Mouse (Mus musculus) retina, postnatal 1 day (tissue): ENCODE data around the gene Arrdc2.
"Not testable (repeated sequence)": the region's sequence is repeated elsewhere in the genome, so short reads cannot be mapped to it uniquely, and the experiment has no call there.

Source experiments
- DNase-seq: peaks from one replicate; pipeline ENCODE4 v3.0.0-alpha.2; 2012

The Arrdc2 gene

GRCm38 (mm10) chr8:70838654-70839407, 689 bp downstream of the Arrdc2 start:
- DNase-seq, result no peak

- no peak for DNase-seq
These were observed 2.9 kb downstream of the Arrdc2 start for GRCm38 (mm10) chr8:70836666-70837065.

- no peak for DNase-seq
These were observed 5.4 kb downstream of the Arrdc2 start for GRCm38 (mm10) chr8:70834071-70834470.

- no peak for DNase-seq
These were observed 6.0 kb downstream of the Arrdc2 start for GRCm38 (mm10) chr8:70833520-70833919.

- DNase-seq, result no peak
These were observed 6.5 kb downstream of the Arrdc2 start for GRCm38 (mm10) chr8:70833018-70833482.

- DNase-seq, result no peak
These were observed 7.1 kb downstream of the Arrdc2 start for GRCm38 (mm10) chr8:70832371-70832770.

- no peak for DNase-seq
These were observed 8.0 kb downstream of the Arrdc2 start for GRCm38 (mm10) chr8:70831517-70831916.

- no peak for DNase-seq
These were observed 11.7 kb downstream of the Arrdc2 start for GRCm38 (mm10) chr8:70827796-70828195.

GRCm38 (mm10) chr8:70827010-70827409, 12.5 kb downstream of the Arrdc2 start:
- DNase-seq, result no peak

GRCm38 (mm10) chr8:70825816-70826215, 13.7 kb downstream of the Arrdc2 start:
- DNase-seq, result no peak

- no peak for DNase-seq
These were observed 15.7 kb downstream of the Arrdc2 start for GRCm38 (mm10) chr8:70823802-70824201.

GRCm38 (mm10) chr8:70822594-70822993, 16.9 kb downstream of the Arrdc2 start:
- DNase-seq, result not testable (repeated sequence)

- DNase-seq, result no peak
These were observed 17.5 kb downstream of the Arrdc2 start for GRCm38 (mm10) chr8:70821992-70822391.

- peak; percentile 79 for DNase-seq
These were observed 18.0 kb downstream of the Arrdc2 start for GRCm38 (mm10) chr8:70821399-70821962.

GRCm38 (mm10) chr8:70820101-70820935, 19.2 kb downstream of the Arrdc2 start:
- DNase-seq, result peak; percentile 92

- peak; percentile 52 for DNase-seq
These were observed 22.8 kb downstream of the Arrdc2 start for GRCm38 (mm10) chr8:70816679-70817078.

GRCm38 (mm10) chr8:70812885-70813284, 26.6 kb downstream of the Arrdc2 start:
- DNase-seq, result no peak

GRCm38 (mm10) chr8:70812055-70812454, 27.5 kb downstream of the Arrdc2 start:
- DNase-seq, result no peak

- no peak for DNase-seq
These were observed 28.4 kb downstream of the Arrdc2 start for GRCm38 (mm10) chr8:70810962-70811680.

GRCm38 (mm10) chr8:70808955-70809701, 30.4 kb downstream of the Arrdc2 start:
- no peak for DNase-seq

- no peak for DNase-seq
These were observed 31.3 kb downstream of the Arrdc2 start, which contains the start of gene Il12rb1 for GRCm38 (mm10) chr8:70808239-70808638. Gene Il12rb1 (plus strand): TSS chr8:70808449.

- no peak for DNase-seq
These were observed 32.2 kb downstream of the Arrdc2 start for GRCm38 (mm10) chr8:70807304-70807703.
